Mouse (Mus musculus) layer of hippocampus, adult 2 months (tissue): ENCODE measurements around the gene Dusp8. TPM values are rescaled to one million over a fixed set of nuclear protein-coding genes. Genes with fewer than 3 reads are reported as not detected.

ENCODE experiments used
- DNase-seq, 2 experiments: peaks; one replicate each; pipeline ENCODE4 v3.0.0; 2022; ENCODE audit warnings: low spot score in 2 of 2
- H3K27ac ChIP-seq: fragments of 200-600 bp; 2 replicates; pipeline ENCODE4 v1.8.1; 2022
- H3K4me3 ChIP-seq: fragments of 200-600 bp; 2 replicates; pipeline ENCODE4 v1.8.1; 2022; ENCODE audit warnings: mild to moderate bottlenecking
- CTCF ChIP-seq: fragments of 200-600 bp; conservative IDR thresholded peaks from 2 replicates; pipeline ENCODE4 v1.8.1; 2022; ENCODE audit warnings: antibody characterized with exemption, mild to moderate bottlenecking, moderate library complexity
- total RNA-seq, 2 experiments: library from RNA; stranded (reverse); gene quantifications; 2 replicates each; pipeline ENCODE4 v1.2.3; 2021

Dusp8 gene
- total RNA-seq, 2 experiments from 2014 or later, result 126 to 127 TPM

DNA sequence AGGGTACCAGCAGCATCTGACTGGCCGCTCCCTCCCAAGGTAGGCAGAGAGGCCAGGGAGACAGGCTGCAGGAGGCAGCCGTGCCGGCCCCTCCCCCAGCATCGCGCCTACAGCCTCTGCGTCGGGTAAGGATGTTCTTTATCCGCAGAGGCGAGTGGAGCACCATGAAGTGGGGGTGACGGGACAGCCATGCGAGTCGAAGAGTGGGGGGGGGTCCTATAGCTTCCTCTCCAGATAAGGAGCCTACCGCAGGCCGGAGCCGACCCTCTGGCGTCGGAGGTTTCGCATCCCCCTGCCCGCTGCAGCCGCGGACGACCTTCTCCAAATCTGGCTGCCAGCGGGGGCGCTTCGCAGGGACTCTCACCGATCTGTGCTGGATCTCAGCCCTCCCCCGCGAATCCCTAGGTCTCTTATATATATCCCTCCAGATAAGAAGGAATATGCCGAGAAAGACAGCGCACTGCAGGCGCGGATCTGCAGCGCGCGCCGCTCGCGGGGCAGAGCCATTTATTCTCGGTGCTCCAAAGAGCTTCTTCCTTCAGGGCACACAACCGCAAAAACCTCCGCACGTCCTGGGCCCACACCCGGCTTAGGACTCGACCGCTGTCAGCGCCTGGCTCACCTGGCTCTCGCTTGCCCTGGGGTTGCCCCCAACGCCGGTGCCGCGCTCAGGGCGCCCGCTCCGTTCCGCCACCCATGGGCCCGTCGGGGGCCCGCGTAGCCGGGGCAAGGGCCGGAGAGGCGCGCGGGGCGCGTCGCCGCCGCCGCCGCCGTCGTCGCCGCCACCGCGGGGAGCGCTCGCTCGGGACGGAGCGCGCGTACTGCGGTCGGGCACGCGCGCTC lies 1.1 kb downstream of the Dusp8 start:
- peak in 1 of 2 experiments; percentile 60 for DNase-seq
- TF ChIP-seq CTCF, result no peak; the same call in 1 of the 2 replicates
- H3K27ac ChIP-seq, result peak overlapping the region; percentile 99
- peak overlapping the region; percentile 93 for H3K4me3 ChIP-seq

DNA sequence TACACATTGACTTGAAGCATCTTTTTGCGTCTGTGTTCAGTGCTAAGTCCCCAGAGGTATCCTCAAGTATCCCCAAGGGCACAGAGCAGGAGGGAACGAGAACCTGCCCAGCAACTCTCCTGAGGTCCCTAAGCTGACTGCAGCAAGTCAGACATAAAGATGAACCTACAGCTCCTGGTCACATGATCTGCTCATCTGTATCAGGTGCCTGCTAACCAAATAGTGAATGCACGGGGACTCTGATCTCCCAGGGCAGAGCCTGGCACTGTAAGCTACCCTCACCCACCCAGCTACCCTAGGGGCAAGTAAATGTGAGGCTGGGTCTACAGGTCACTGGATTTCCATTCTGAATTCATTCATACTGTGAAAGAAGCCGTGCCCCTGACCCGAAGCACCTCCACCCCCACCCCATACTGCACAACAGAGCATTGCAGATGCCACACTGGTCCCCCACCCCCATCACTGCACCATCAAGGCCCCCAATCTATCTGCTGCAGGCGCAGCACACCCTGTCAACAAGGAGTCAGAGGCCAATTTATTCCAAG lies 1.9 kb downstream of the Dusp8 start:
- Histone ChIP-seq H3K4me3 (peak overlapping the region; percentile 93), H3K27ac (peak overlapping the region; percentile 99)
- DNase-seq, result no peak
- TF ChIP-seq CTCF, result no peak

DNA sequence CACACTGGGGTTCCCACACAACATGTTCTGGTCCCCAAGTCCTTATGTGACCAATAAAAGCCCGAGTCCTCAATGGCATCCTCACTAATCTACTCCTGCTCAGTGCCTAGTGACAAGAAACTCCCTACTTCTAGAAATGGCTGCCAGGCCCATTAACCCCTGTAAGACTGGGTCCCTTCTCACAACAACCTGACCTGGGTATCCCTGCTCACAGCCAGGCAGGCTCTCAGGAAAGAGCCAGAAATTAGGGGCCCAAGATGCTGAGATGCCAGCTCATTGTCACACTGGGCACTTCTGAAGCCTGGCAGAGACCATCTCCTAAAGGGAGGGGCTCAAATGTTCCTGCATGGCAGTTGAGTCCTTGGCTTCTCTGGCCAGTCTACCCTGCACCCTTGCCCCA lies 2.7 kb downstream of the Dusp8 start:
- Histone ChIP-seq H3K4me3 (peak overlapping the region; percentile 93), H3K27ac (peak overlapping the region; percentile 99)
- no peak for DNase-seq
- TF ChIP-seq CTCF, result no peak

DNA sequence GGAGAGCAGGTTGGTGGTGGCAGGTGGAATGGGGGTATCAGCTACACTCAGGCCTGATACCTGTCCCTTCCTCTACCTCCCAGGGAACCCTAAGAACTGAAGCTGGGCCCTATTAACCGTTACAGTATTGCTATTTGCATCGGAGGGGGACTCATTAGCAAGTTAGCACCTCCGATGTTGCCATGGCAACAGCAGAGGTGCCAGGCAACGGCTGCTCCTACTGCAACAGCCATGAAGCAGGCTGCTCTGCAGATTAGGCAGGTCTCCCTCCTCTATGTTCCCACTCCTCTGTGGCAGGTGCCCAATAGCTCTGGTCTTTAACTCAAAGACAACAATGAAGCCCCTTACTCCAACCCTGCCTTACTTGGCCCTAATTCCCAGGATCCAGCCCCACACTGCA lies 3.8 kb downstream of the Dusp8 start:
- Histone ChIP-seq H3K27ac (peak overlapping the region; percentile 99), H3K4me3 (peak overlapping the region; percentile 93)
- no peak for TF ChIP-seq CTCF
- DNase-seq, result peak in 1 of 2 experiments; percentile 41

DNA sequence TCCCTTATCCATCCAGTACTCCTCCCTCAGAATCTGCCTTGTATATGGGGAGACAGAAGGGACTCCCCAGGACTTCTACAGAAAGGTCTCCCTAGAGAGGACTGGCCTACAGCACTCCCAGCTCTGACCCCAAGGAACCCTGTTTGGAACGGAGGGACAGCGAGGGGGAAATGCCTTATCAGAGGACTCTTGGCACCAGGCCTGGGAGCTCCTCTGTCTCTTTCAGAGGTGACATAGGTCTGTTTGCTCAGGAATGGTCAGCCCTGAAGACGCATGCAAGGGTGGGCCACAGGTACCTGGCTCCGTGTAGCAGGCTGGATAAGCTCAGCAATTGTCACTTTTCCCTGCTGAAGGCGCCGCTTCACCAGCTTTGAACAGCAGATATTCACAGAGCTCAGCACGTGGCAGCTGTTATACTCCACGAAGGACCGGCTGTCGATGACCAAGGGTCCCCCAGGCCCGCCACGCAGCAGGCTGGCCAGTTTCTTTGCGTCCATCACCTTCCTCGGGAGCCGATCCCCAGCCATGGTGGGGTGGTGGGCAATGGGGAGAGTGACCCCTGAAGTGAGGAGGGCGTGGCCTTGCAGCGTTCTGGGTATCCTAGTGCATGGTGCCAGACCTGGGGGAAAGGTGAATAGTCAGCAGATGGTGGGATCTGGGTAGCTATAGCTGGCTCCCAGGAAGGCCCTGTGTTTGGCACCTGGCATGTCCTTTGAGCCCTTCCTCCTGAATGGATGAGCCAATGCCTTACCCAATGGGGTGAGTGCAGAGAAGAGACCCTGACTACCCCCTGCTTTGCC lies 5.8 kb downstream of the Dusp8 start:
- H3K4me3 ChIP-seq, result no peak overlapping the region; the same call in 1 of the 2 replicates
- peak overlapping the region; percentile 68 for H3K27ac ChIP-seq
- no peak for DNase-seq
- no peak for TF ChIP-seq CTCF

DNA sequence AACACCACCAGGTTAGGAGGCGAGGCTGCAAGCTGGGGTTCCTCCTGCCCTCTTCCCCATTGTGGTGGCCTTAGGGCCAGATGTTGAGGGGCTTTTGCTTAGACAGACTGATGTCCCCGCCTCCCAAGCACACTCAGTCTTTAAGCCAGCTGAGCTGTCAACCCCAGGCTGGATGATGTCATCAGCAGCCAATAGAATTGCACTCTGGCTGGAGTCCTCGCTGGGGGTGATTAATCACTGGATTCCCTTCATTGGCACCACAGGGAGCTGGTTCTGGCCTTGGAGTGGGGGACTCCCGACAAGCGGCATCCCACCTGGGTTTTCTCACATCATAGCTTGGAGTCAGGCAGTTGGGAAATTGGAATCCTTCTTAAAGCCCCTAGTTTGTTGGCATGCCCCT lies 6.8 kb downstream of the Dusp8 start:
- DNase-seq, result peak; percentile 75 to 81
- no peak for TF ChIP-seq CTCF
- H3K27ac ChIP-seq, result peak overlapping the region; percentile 68
- no peak overlapping the region for H3K4me3 ChIP-seq

DNA sequence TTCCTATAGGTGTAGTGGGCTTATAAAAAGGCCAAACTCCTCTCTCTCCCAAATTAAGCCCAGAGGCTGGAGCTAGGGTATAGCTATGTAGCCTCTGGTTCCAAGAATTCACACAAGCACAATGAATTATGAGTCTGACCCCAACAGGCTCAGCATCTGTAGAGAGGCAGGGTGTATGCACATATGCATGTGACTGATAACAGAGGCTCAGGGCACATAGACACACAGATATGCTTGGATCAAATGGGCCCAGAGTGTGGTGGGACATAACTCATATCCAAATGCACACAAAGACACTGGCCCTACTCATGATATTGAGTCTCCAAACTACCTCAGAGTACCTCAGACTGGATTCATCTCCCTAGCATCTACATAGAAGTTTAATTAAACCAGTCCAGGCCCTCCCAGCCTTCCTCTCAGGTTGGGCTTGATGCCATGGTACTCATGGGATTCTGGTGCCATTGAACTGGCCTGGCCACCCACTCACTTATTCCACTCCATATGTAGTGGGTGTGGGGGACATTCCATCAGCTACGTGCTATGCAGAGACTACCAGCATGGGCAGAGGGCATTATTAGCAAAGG lies 8.5 kb downstream of the Dusp8 start:
- Histone ChIP-seq H3K27ac (no peak overlapping the region), H3K4me3 (no peak overlapping the region)
- no peak for DNase-seq
- no peak for TF ChIP-seq CTCF

DNA sequence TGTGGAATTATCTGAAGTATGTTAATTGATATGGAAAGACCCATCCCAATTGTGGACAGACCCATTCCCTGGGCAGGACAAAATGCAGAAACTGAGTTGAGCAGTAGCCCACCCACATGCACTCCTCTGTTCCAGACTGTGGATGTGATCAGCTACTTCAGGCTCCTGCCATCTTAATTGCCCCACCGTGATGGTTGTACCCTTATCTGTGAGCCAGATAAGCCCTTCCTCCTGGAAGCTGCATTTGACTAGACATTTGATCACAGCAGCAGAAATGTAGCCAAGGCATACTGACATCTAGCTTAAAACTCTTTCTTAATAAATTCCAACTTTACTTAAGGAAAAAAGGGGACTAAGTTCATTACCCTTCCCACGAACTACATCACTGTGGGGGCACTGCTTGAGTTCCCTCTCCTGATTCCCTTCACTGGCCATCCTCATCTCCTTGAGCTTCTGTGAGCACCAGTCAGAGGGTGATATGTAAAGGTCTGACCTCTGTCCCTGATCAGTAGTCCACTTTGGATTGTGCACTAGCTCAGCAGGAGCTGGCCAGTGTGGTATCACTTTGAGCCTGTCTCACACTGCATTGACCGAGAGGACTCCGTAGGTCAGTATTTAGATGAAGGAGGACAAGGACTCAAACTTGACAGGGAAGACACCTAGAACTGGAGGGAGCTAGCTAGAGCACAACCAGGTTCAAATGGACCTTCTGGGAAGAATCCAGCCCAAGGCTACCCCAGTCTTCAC lies 9.3 kb downstream of the Dusp8 start:
- no peak for DNase-seq
- H3K27ac ChIP-seq, result no peak overlapping the region; the same call in 1 of the 2 replicates
- no peak overlapping the region for H3K4me3 ChIP-seq
- TF ChIP-seq CTCF, result no peak

DNA sequence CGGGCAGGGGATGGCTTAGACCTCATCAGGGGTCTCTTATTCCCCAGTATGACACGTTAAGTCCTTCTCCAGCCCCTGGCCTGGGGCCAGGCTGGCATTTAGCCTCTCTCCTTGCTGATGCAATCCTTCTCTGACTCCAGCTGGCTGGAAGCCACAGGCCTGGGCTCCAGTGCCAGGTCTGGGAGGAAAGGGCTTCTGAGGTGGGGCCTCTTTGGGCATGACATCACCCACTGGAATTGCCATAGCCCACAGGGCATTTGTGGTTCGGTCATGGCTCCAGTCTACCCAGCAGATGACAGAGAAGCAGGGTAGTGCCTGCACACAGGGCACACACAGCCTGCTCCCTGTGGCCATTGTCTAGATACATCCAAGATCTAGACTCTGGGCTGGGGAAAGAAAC lies 10.8 kb downstream of the Dusp8 start:
- Histone ChIP-seq H3K27ac (peak overlapping the region; percentile 61), H3K4me3 (no peak overlapping the region)
- DNase-seq, result peak in 1 of 2 experiments; percentile 58
- no peak for TF ChIP-seq CTCF

DNA sequence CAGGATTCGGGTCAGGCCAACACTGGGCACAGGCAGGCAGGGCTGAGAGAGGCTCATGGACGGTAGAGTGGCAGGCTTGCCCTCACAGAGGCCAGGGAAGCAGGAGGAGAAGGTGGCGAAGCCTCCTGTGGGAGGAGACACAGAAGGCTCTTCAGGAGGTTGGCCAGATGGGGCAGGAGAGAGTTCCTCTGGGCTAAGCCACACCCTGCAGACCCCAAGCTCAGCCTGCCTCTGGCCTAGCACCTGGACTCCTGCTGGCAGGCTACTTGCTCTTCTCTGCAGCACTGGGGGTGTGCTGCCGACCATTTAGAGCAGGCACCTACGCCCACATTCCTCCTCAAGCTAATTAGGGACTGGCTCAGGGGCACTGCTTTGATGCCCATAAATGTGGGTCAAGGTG lies 11.2 kb downstream of the Dusp8 start:
- peak overlapping the region; percentile 61 for H3K27ac ChIP-seq
- TF ChIP-seq CTCF, result peak; percentile 29
- H3K4me3 ChIP-seq, result no peak overlapping the region
- no peak for DNase-seq

DNA sequence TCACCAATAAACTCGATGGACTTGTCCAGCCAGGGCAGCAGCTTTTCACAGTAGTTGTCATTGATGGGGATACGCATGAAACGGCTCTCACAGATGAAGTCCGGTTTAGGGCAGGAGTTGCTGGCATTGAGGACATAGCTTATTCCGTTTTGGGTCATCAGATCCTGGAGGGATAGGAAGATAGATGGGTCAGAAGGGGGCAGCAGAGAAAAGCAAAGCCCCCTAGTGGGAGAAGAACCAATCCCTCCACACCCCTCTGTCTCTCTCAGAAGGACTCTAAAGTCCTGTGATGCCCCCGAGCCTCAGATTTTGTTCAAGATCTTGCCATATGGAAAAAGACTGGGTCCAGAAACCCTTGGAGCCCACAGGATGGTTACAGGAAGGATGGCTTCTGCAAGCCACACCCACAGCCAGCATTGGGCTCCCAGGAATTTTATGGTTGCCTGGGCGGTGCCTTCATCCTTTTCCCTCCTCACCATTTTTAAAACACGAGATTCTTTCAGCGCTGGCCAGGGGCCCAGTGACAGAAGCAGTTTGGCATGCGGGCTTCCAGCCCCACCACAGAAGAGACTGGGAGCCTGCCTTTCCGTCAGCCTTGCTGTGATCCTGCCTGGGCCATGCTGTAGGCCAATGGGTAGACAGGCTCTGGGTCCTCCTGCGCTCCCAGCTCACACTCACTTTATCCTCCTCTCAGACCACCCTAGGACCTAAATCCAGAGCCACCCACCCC lies 11.9 kb downstream of the Dusp8 start:
- Histone ChIP-seq H3K27ac (peak overlapping the region; percentile 61; the same call in 1 of the 2 replicates), H3K4me3 (no peak overlapping the region)
- peak; percentile 48 for TF ChIP-seq CTCF
- peak in 1 of 2 experiments; percentile 58 for DNase-seq
